Mouse (Mus musculus) lung, postnatal 10 days (tissue): ENCODE measurements at regions not wholly inside any gene's neighbourhood (a gene's known extent, or its start where the extent isn't known, plus 50 kb on each side); places are given as distances from the start of the nearest gene placed in this dataset.
A peak's percentile ranks its signal among the peaks of the same experiment; 100 is the strongest.

Experiments used
- DNase-seq: peaks from one replicate; pipeline ENCODE4 v3.0.0; 2021

DNA sequence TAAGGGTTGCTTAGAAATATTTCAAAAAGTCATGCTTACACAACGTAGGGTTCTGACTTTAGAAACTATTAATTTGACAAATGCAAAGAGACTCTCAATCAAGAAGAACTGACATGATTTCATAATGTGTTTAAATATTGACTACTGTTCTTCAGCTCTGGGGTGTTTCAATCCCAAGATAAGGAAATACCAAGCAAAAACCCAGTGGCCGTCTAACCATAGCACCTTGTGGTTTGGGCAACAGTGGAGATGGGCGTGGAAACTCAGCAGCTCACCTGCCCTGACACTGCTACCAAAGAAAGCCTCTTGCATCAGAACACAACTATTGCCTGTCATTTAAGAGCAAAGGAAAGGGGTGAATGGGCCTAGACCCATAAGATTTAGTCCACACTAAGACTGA is 119.9 kb downstream of the Foxa2 start:
- peak; percentile 50 for DNase-seq

DNA sequence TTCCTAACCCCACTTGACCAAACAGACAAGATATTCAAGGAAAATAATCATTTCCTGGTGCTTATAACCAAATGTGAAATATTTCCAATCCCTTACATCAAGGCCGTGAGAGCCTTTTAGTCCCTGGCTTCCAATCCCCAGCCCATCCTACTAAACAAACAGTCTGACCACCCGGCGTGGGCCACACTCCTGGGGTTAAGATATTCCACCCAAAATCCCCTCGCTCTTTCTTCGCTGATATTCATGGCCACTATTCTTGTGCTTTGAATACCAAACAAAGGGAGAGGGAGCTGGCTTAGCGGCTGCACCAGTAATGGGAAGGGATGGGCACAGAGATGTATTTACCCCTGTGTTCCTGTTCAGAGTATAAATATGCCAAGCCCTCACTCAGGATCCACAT is 139.4 kb downstream of the Foxa2 start:
- DNase-seq: no peak

DNA sequence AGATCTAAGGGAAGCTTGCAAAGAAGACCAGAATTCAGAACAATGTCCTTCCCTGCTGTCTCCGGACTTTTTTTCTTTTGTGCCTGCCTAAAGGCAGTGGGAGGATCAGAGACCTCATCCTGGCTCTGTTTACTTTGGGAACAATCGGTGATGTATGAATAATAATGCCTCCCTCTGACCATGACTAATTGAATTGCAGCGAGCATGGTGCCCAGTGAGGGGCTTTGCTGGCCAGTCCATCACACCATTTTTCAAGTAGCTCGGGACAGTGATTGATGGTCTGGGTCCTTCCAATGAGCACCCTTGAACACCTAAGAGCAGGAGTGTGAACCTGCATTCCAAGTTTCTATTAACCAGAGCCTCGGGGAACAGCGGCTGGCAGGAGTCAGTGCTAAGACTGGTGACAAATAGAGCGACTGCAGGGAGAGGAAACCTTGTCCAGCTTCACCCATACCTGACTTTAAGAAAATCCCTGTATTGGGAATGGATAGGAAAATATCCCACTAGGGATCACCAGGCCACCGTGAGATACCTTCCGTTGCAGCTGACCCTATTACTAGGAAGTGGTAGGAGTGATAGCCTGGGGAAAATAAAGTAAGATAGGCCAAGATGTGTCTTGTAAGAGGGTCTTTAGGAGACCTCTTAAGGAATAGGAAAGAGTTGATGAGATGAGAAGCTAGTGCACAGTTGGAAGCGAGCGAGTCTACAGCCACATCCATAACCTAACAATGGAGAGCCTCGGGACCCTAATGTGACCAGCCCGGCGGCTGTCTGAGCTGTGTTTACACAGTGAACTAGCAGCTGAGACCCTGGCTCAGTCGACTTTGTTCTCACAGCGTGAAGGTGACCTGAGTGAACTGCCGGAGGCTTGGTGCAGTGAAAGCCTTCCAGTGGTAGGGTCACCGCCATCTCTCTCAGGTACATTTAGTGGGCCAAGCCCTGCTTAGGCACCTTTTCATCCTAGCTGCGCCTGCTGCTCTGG is 140.7 kb downstream of the Foxa2 start:
- no peak for DNase-seq

- no peak for DNase-seq
Measured at GRCm38 (mm10) chr2:147905118-147905517, 141.7 kb downstream of the Foxa2 start.

DNA sequence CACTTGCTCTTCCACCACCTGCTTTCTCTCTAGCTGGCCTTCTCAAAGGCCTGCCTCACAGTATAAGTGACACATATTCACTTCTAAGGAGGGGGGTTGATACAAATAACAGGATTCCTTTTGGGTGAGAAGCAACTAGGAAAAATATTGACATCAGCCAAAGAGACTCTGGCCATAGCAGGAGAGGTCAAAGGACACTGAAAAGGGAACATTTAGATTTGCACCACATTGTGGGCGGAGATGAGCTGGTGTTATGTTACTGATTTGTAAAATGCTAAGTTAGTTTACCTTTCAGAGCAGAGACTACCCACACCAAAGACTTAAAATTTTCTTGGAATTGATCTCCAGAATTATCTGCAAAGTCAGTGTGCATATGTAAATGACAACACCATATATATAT is 147.5 kb downstream of the Foxa2 start:
- no peak for DNase-seq

DNA sequence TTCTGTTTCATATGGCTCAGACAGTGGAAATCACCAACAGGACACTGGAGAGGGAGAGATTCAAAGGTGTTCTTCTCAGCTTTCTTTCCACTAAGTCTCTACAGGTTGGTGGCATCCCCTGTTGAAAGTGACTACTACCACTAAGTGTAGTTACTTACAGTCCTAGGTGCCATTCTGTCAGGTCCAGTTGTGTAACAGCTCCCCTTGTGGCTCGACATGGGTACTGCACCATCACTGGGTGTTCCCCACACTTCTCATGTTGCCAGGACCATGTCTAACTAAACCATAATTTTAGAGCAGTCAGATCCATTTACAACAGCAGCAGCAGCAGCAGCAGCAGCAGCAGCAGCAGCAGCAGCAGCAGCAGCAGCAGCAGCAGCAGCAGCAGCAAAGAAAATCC is 151.1 kb downstream of the Foxa2 start:
- DNase-seq: peak; percentile 59

GRCm38 (mm10) chr2:147894213-147894612 is 152.6 kb downstream of the Foxa2 start:
- DNase-seq: no peak

DNA sequence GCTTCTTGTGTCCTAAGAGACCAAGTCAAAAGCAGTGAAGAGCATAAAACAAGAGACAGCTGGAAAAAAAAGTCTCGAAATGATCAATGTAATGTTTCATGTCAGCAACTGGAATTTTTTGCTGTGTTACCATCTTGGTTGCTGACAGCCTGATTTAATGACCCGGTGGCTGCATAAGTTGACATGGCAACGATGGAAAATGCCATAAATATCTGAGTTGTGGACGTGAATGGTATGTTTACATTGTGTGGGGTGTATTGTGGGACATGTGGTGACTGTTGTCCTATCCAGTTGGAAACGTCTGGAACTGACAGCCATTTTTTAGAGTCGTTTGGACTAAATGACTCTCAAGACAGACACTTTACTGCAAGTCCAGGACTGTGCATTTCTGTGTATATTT is 160.6 kb downstream of the Foxa2 start:
- DNase-seq: no peak

DNA sequence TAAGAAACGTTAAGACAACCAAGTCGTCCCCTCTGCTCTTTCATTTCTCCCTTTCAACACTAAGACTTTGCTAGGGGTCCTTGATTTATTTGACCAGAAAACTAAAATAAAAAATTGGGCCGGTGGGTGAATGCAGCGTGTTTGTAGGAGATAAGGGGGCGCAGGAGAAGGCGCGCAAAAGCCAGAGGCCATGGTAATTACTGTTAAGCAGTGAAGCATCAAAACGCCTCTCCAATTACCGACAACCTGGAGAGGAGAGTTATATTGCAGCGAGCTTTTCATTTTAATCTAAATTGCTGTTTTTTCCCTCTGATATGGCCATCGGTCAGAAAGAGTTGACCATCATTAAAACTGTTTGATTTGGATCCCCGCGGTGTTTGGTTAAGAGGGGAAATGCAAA is 168.9 kb downstream of the Foxa2 start:
- DNase-seq: no peak

- DNase-seq: no peak
Measured at GRCm38 (mm10) chr2:147877543-147877904, 169.2 kb downstream of the Foxa2 start.

- DNase-seq: peak; percentile 4
Measured at GRCm38 (mm10) chr2:147876708-147877542, 169.8 kb downstream of the Foxa2 start.

- no peak for DNase-seq
Measured at GRCm38 (mm10) chr2:147872972-147873371, 173.8 kb downstream of the Foxa2 start.

DNA sequence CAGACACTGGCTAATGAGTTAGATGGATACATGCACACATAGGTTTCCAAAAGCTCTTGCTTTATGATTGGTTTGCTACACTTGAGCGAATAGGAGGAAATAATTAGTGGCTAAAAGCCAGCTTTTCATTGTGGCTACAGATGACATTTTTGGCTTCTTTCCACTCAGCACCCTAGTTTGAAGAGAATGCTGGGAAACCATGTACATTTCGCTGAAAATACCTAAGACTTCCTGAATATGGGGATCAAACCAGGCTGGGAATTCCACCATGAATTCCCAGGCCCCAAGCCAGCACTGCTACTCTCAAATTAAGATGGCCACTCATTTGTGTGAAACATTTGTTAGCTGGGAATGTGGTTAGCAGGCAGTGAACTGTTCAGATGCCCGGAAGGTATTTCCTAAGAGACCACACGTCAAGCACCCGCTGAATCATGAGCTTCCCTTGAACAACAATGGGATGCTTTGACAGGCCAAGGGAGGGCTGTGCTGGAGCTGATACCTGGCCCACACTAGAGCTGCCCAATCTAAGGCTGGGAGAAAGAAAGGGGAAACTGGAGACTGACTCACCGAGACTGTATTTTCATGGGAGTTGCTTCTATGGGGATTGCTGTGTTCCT is 195.5 kb downstream of the Foxa2 start:
- DNase-seq: no peak

DNA sequence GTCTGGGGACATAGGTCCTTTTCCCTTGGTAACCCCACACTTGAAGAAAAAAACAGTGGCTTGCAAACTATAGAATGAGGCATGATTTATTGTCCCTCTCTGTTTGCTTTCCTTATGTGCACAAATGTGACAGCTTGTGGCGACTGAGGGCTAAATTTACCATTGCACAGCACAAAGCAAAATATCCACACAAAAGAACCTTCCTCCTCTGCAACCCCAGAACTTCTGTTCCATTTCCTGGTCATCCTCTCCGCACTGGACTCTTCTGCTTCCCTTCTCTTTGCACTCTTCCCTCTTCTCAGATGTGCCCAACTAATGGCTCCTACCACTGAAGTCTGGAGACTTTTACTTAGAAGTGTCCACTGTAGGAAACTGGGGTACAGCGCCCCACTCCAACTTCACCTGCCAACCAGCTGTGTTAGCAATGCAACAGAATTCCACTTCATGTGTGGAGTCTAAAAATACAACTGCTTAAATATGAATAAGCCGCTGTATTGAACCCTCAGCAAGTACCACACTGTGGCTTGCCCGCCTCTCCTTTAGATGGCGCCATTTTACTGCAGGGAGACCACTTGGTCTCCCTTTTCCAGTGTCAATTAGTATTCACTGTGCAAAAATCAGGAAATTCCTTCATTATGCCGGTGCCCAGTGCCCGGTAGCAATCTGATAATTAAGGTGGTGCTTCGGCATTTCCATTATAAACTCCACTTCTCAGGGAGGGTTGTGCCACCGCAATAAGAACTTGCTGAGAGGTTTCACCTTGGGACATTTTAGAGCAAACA is 199.6 kb downstream of the Foxa2 start:
- DNase-seq: peak; percentile 37

DNA sequence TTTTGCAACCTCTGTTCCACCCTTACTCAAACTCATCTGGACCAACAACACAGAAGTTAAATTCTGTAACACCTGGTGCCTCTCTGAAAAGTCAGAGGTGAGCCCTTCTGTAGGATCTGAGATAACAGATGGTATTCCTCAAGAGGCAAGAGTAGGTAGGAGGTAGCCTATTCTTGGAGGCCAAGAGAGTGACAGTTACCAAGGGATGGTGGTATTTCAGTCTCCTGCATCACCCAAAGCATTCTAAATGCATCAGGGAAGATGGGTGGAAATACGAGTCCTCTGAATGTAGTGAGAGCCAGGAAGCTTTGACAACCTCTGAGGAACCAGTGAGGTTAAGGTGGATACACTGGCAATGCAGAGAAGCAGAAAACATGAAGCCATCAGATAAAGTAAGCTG is 201.5 kb downstream of the Foxa2 start:
- DNase-seq: no peak

DNA sequence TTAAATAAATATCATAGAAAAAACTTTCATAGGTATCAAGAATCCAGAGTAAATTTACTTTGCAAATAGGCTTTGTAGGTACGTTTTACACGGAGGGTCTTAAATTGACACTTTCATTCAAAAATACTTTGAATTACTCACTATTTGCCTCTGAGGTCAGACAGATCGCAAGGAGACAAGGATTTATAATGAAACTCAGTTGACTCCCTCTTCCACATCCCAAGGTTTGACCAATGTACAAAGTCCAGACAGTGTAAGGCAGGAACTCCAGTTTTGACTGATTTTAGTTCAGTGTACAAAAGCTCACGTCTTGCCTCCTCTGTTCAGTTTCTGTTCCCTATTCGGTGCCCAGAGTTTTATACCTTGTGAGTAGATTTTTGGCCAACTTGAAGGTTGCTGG is 205.8 kb downstream of the Foxa2 start:
- DNase-seq: no peak

GRCm38 (mm10) chr2:147838613-147839012 is 208.2 kb downstream of the Foxa2 start:
- no peak for DNase-seq

- DNase-seq: no peak
Measured at GRCm38 (mm10) chr2:147830551-147830950, 216.2 kb downstream of the Foxa2 start.

- no peak for DNase-seq
Measured at GRCm38 (mm10) chr2:147816951-147817350, 229.8 kb downstream of the Foxa2 start.

DNA sequence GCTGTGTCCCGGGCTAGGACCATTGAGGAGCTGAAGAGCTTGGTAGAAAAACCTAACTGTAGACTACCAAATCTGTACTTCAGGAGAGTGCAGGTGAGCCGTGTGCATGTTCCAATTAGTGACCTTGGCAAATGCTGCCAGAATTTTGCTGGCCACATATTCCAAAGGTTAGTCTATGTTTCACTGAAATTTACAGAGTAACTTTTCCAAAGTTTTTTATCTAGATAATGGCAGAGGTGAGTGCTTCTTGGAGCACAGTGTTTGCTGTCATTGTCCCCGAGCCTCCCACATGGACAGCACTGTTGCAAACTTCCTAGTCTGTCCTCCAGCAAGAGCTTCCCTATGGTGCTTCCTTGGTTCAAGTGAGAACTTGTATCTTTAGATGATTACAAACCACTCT is 232.5 kb downstream of the Foxa2 start:
- no peak for DNase-seq

- no peak for DNase-seq
Measured at GRCm38 (mm10) chr2:147813516-147813915, 233.3 kb downstream of the Foxa2 start.

DNA sequence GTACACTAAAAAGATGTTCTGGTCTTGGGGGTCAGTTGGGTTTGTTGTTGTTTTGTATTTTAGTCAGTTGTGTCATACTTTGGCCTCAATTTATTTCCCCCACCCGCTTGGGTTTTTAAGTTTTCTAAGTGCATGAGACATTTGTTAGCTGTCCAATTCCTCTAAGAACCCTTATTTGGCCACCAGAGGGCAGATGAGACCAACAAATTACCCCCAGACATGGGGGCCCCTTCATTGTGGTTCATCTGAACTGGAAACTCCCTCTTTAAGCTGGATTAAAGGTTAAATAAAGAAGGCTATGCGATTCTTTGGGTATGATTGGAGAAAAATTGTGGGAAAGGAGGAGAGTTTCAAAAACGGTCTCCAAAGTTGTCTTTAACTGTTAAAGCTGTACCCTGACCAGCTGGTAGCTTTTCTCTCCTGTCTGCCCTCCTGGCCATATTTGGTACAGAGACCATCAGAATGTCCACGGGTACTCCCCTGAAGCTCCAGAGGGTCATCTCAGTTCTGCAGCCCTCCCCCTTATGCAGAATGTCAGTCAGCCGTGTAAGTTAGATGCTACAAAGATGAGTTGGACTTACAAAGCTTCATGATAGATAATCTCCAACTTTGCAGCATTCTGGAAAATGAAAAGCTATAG is 238.6 kb downstream of the Foxa2 start:
- DNase-seq: peak; percentile 59
